Mouse (Mus musculus) kidney, embryonic 15.5 days (tissue): ENCODE data around the gene Arpc2. TPM values are rescaled to one million over a fixed set of nuclear protein-coding genes. Genes with fewer than 3 reads are reported as not detected.

ENCODE experiments used
- ATAC-seq: fragments of 200-750 bp; cut with Nextera tagmentation; replicated peaks from 2 replicates; pipeline ENCODE4 v1.8.0; 2017; ENCODE audit warnings: moderate TSS enrichment; ENCODE audit not compliant: low FRiP score
- H3K27ac ChIP-seq: fragments of 300-500 bp; sonication (generic); 2 replicates; pipeline ENCODE4 v1.5.1; 2015; ENCODE audit warnings: mild to moderate bottlenecking, inconsistent platforms
- H3K27me3 ChIP-seq: fragments of 300-500 bp; sonication (generic); 2 replicates; pipeline ENCODE4 v1.6.1; 2015; ENCODE audit warnings: inconsistent platforms
- H3K36me3 ChIP-seq: fragments of 300-500 bp; sonication (generic); 2 replicates; pipeline ENCODE4 v1.6.1; 2015; ENCODE audit warnings: inconsistent platforms
- H3K4me1 ChIP-seq: fragments of 300-500 bp; sonication (generic); 2 replicates; pipeline ENCODE4 v1.6.1; 2015; ENCODE audit warnings: inconsistent platforms
- H3K4me2 ChIP-seq: fragments of 300-500 bp; sonication (generic); 2 replicates; pipeline ENCODE4 v1.6.1; 2015; ENCODE audit warnings: moderate library complexity, mild to moderate bottlenecking, inconsistent platforms
- H3K4me3 ChIP-seq: fragments of 300-500 bp; sonication (generic); replicated peaks from 2 replicates; pipeline ENCODE4 v1.5.1; 2015; ENCODE audit warnings: mild to moderate bottlenecking, inconsistent platforms
- H3K9ac ChIP-seq: fragments of 300-500 bp; sonication (generic); 2 replicates; pipeline ENCODE4 v1.6.1; 2015; ENCODE audit warnings: mild to moderate bottlenecking, inconsistent platforms
- H3K9me3 ChIP-seq: fragments of 300-500 bp; sonication (generic); replicated peaks from 2 replicates; pipeline ENCODE4 v1.6.1; 2016; ENCODE audit warnings: inconsistent platforms
- WGBS: fragments of 180-500 bp; shearing (Covaris S2); methylation state at CpG from one replicate; pipeline ENCODE4 v1.1.7; 2015; ENCODE audit warnings: mixed read lengths; 5-methylcytosine and 5-hydroxymethylcytosine counted together
- microRNA counts: library from miRNA; unstranded; fragments of <30 nt; microRNA quantifications from one replicate; lab custom pipeline; 2016
- microRNA-seq: library from miRNA; unstranded; fragments of <30 nt; microRNA quantifications from one replicate; pipeline ENCODE4, GENCODE M21; 2016
- polyA plus RNA-seq: library from polyadenylated mRNA; unstranded; fragments of >200 nt; fragmentation: Nextera tagmentation; extraction: Ambion mirVana; gene quantifications from 2 replicates; pipeline ENCODE4 v1.2.1, GENCODE M21; 2015

Gene Arpc2
- polyA plus RNA-seq, 1 experiment from 2014 or later = 446 TPM

GRCm38 (mm10) chr1:74308001-74308964, 72.4 kb downstream of the Arpc2 start:
- Histone ChIP-seq H3K4me2 (no peak overlapping the region), H3K27ac (no peak overlapping the region), H3K9me3 (no peaks in the 10 kb centered on the region), H3K4me3 (no peak overlapping the region), H3K9ac (no peak overlapping the region), H3K27me3 (no peaks in the 10 kb centered on the region), H3K36me3 (no peaks in the 10 kb centered on the region), H3K4me1 (peaks cover 17% of the 10 kb centered on the region)
- 67% methylated on average over 10 of the region's 10 CpGs for WGBS
- ATAC-seq = no peak

- no peak for ATAC-seq
- Histone ChIP-seq H3K4me1 (peaks cover 10% of the 10 kb centered on the region; the same call in 1 of the 2 replicates), H3K9ac (no peak overlapping the region), H3K4me3 (no peak overlapping the region), H3K4me2 (no peak overlapping the region), H3K27me3 (no peaks in the 10 kb centered on the region), H3K9me3 (no peaks in the 10 kb centered on the region), H3K36me3 (no peaks in the 10 kb centered on the region), H3K27ac (peak overlapping the region; percentile 41)
- 23% methylated on average over 3 of the region's 3 CpGs for WGBS
These were observed 73.9 kb downstream of the Arpc2 start for GRCm38 (mm10) chr1:74309767-74310166.

GRCm38 (mm10) chr1:74313049-74313692, 77.3 kb downstream of the Arpc2 start:
- H3K4me1 ChIP-seq = peaks cover 7% of the 10 kb centered on the region; the same call in 1 of the 2 replicates
- H3K36me3 ChIP-seq = no peaks in the 10 kb centered on the region
- H3K27me3 ChIP-seq = no peaks in the 10 kb centered on the region
- H3K4me2 ChIP-seq = no peak overlapping the region
- H3K9ac ChIP-seq = no peak overlapping the region
- WGBS = 2% methylated on average over 3 of the region's 3 CpGs
- no peaks in the 10 kb centered on the region for H3K9me3 ChIP-seq
- peak; percentile 30; the same call in 1 of the 2 replicates for ATAC-seq
- no peak overlapping the region for H3K27ac ChIP-seq
- H3K4me3 ChIP-seq = no peak overlapping the region

- H3K9ac ChIP-seq = no peak overlapping the region
- ATAC-seq = no peak
- WGBS = 90% methylated on average over 3 of the region's 3 CpGs
These were observed 78.9 kb downstream of the Arpc2 start for GRCm38 (mm10) chr1:74314796-74315195.

GRCm38 (mm10) chr1:74316114-74316827, 80.4 kb downstream of the Arpc2 start:
- Histone ChIP-seq H3K4me3 (no peak overlapping the region), H3K27ac (no peak overlapping the region), H3K27me3 (no peaks in the 10 kb centered on the region), H3K9ac (no peak overlapping the region), H3K36me3 (no peaks in the 10 kb centered on the region), H3K4me2 (no peak overlapping the region), H3K4me1 (0 out of 2 replicates have a peak, but pooled peaks cover 3% of the 10 kb centered on the region), H3K9me3 (no peaks in the 10 kb centered on the region)
- WGBS = 69% methylated on average over 4 of the region's 4 CpGs
- ATAC-seq = no peak

More at GRCm38 (mm10) chr1:74314796-74315195, 78.9 kb downstream of the Arpc2 start:
- H3K9me3 ChIP-seq = no peaks in the 10 kb centered on the region
- H3K4me3 ChIP-seq = no peak overlapping the region
- H3K36me3 ChIP-seq = no peaks in the 10 kb centered on the region
- peaks cover 6% of the 10 kb centered on the region; the same call in 1 of the 2 replicates for H3K4me1 ChIP-seq
- H3K27me3 ChIP-seq = no peaks in the 10 kb centered on the region
- no peak overlapping the region for H3K4me2 ChIP-seq
- H3K27ac ChIP-seq = 0 out of 2 replicates have a peak overlapping the region, but pooled peaks have one; percentile 3

MicroRNAs encoded within 50 kb of the gene (microRNA counts, 519-probe panel; counts per million panel counts)
- 2,353 counts per million, percentile 32 among the panel's probes with 10 or more counts for microRNA mmu-miR-1928 (lab: Ali Mortazavi, UCI)

Small RNA genes lying within 50 kb of the gene (microRNA-seq; reads per million reads assigned to microRNA genes)
- gene Mir1928 = not detected

Other genes starting within 250 kb of the Arpc2 start
- gene Tns1, start 111.6 kb upstream of the Arpc2 start, polyA plus RNA-seq = 62.7 and 70.9 TPM in 2 replicates
- 0.17 and 0.40 TPM in 2 replicates for gene Rufy4, start 110.5 kb upstream of the Arpc2 start, polyA plus RNA-seq
- gene Cxcr2, start 82.1 kb upstream of the Arpc2 start, polyA plus RNA-seq = 0.12 and 0.16 TPM in 2 replicates
- gene Cxcr1, start 41.5 kb upstream of the Arpc2 start, polyA plus RNA-seq = not detected in 2 replicates
- 1.7 and 2.1 TPM in 2 replicates for gene Gpbar1, start 42.5 kb downstream of the Arpc2 start, polyA plus RNA-seq
- 267 and 283 TPM in 2 replicates for gene Aamp, start 48.7 kb downstream of the Arpc2 start, polyA plus RNA-seq
- 138 and 139 TPM in 2 replicates for gene Pnkd, start 48.8 kb downstream of the Arpc2 start, polyA plus RNA-seq
- gene Tmbim1, start 69.5 kb downstream of the Arpc2 start, polyA plus RNA-seq = 25.6 and 31.2 TPM in 2 replicates
- gene Catip, start 126.0 kb downstream of the Arpc2 start, polyA plus RNA-seq = 0.67 and 0.82 TPM in 2 replicates
- 3.8 and 5.9 TPM in 2 replicates for gene Slc11a1, start 139.1 kb downstream of the Arpc2 start, polyA plus RNA-seq
- gene Ctdsp1, start 155.4 kb downstream of the Arpc2 start, polyA plus RNA-seq = 81.1 and 82.0 TPM in 2 replicates
- 11.5 and 12.3 TPM in 2 replicates for gene Vil1, start 173.3 kb downstream of the Arpc2 start, polyA plus RNA-seq